Mouse (Mus musculus) midbrain, postnatal 0 days (tissue): ENCODE measurements around the gene Gm40460. TPM values are rescaled to one million over a fixed set of nuclear protein-coding genes. Genes with fewer than 3 reads are reported as not detected.
"Not testable (repeated sequence)": the region's sequence is repeated elsewhere in the genome, so short reads cannot be mapped to it uniquely, and the experiment has no call there.

Experiments
- ATAC-seq: fragments of 200-750 bp; cut with Nextera tagmentation; 2 replicates; pipeline ENCODE4 v1.8.0; 2017; ENCODE audit warnings: moderate number of reproducible peaks, mild to moderate bottlenecking, moderate TSS enrichment, moderate library complexity; ENCODE audit not compliant: low FRiP score
- DNase-seq: peaks from one replicate; pipeline ENCODE4 v3.0.0-alpha.2; 2015; ENCODE audit warnings: low spot score
- H3K27ac ChIP-seq: fragments of 300-500 bp; sonication (generic); 2 replicates; pipeline ENCODE4 v1.5.1; 2014; ENCODE audit warnings: low read depth, mild to moderate bottlenecking, low read length, mixed read lengths
- H3K27me3 ChIP-seq: fragments of 300-500 bp; sonication (generic); 2 replicates; pipeline ENCODE4 v1.6.1; 2014; ENCODE audit warnings: low read length, control low read depth, mixed read lengths; ENCODE audit not compliant: insufficient read depth
- H3K36me3 ChIP-seq: fragments of 300-500 bp; sonication (generic); 2 replicates; pipeline ENCODE4 v1.6.1; 2014; ENCODE audit warnings: low read length, control low read depth, mixed read lengths; ENCODE audit not compliant: insufficient read depth
- H3K4me1 ChIP-seq: fragments of 300-500 bp; sonication (generic); 2 replicates; pipeline ENCODE4 v1.6.1; 2014; ENCODE audit warnings: mild to moderate bottlenecking, control low read depth, antibody characterized with exemption, low read length, mixed read lengths; ENCODE audit not compliant: insufficient read depth
- H3K4me2 ChIP-seq: fragments of 300-500 bp; sonication (generic); 2 replicates; pipeline ENCODE4 v1.6.1; 2014; ENCODE audit warnings: low read depth, mild to moderate bottlenecking, low read length, mixed read lengths; ENCODE audit not compliant: poor library complexity, severe bottlenecking
- H3K4me3 ChIP-seq: fragments of 300-500 bp; sonication (generic); 2 replicates; pipeline ENCODE4 v1.5.1; 2014; ENCODE audit warnings: low read depth, mild to moderate bottlenecking, low read length, moderate library complexity
- H3K9ac ChIP-seq: fragments of 300-500 bp; sonication (generic); replicated peaks from 2 replicates; pipeline ENCODE4 v1.6.1; 2014; ENCODE audit warnings: mild to moderate bottlenecking, low read length, moderate library complexity, mixed read lengths; ENCODE audit not compliant: poor library complexity, severe bottlenecking
- H3K9me3 ChIP-seq: fragments of 300-500 bp; sonication (generic); 2 replicates; pipeline ENCODE4 v1.6.1; 2016; ENCODE audit warnings: low read length, control low read depth
- CTCF ChIP-seq: IDR thresholded peaks from 2 replicates; pipeline ENCODE4 v1.5.1; 2016; ENCODE audit warnings: antibody characterized with exemption, mild to moderate bottlenecking
- WGBS: fragments of 180-500 bp; shearing (Covaris S2); extraction: QIAGEN DNeasy Blood & Tissue Kit; methylation state at CpG from one replicate; pipeline ENCODE4 v1.1.7; 2014; 5-methylcytosine and 5-hydroxymethylcytosine counted together
- polyA plus RNA-seq: library from polyadenylated mRNA; unstranded; fragments of >200 nt; fragmentation: Nextera tagmentation; extraction: Ambion mirVana; gene quantifications from 2 replicates; pipeline ENCODE4 v1.2.1, GENCODE M21; 2015
- total RNA-seq: library from RNA; depleted of rRNA; stranded (reverse); fragments of >200 nt; gene quantifications from 2 replicates; pipeline ENCODE4 v1.2.3, GENCODE M21; 2014; rRNA removed

Gm40460 gene
- total RNA-seq = not detected in 2 replicates
- polyA plus RNA-seq = not detected in 2 replicates

GRCm38 (mm10) chr7:142240978-142241377 is at the start of gene Gm40460:
Gene Gm40460 (minus strand): TSS chr7:142241078.
- no peaks in the 10 kb centered on the region for H3K9me3 ChIP-seq
- WGBS = 58% methylated on average over 2 of the region's 2 CpGs
- no peak within 1 kb of the TSS for H3K4me3 ChIP-seq
- H3K9ac ChIP-seq = no peak within 1 kb of the TSS
- H3K4me2 ChIP-seq = no peak within 1 kb of the TSS
- no peaks in the 10 kb centered on the region for H3K4me1 ChIP-seq
- no peak for ATAC-seq
- H3K27me3 ChIP-seq = no peaks in the 10 kb centered on the region
- TF ChIP-seq CTCF = no peak
- DNase-seq = no peak
- no peaks in the 10 kb centered on the region for H3K36me3 ChIP-seq
- H3K27ac ChIP-seq = no peak within 1 kb of the TSS

GRCm38 (mm10) chr7:142285910-142286612 is 45.2 kb upstream of the Gm40460 start:
- not testable (repeated sequence) for H3K36me3 ChIP-seq

GRCm38 (mm10) chr7:142285130-142285835 is 44.4 kb upstream of the Gm40460 start:
- Histone ChIP-seq H3K4me1 (no peaks in the 10 kb centered on the region), H3K36me3 (no peaks in the 10 kb centered on the region), H3K27me3 (no peaks in the 10 kb centered on the region), H3K9ac (peak overlapping the region; percentile 25; the same call in 1 of the 2 replicates), H3K27ac (peak overlapping the region; percentile 64), H3K4me2 (peak overlapping the region; percentile 70), H3K4me3 (peak overlapping the region; percentile 56), H3K9me3 (no peaks in the 10 kb centered on the region)
- DNase-seq = peak; percentile 72
- 19% methylated on average over 23 of the region's 23 CpGs for WGBS
- TF ChIP-seq CTCF = peak; percentile 69
- peak; percentile 66; the same call in 1 of the 2 replicates for ATAC-seq

More at GRCm38 (mm10) chr7:142285910-142286612, 45.2 kb upstream of the Gm40460 start:
- not testable (repeated sequence) for H3K4me1 ChIP-seq, H3K4me3 ChIP-seq, DNase-seq, H3K27me3 ChIP-seq, ATAC-seq, H3K9ac ChIP-seq, H3K27ac ChIP-seq, H3K4me2 ChIP-seq, H3K9me3 ChIP-seq
- WGBS = 85% methylated on average over 9 of the region's 9 CpGs

- TF ChIP-seq CTCF = peak; percentile 90
- Histone ChIP-seq H3K36me3 (no peaks in the 10 kb centered on the region), H3K4me2 (peak overlapping the region; percentile 70), H3K27ac (peak overlapping the region; percentile 64), H3K9ac (peak overlapping the region; percentile 34), H3K9me3 (no peaks in the 10 kb centered on the region), H3K27me3 (no peaks in the 10 kb centered on the region), H3K4me3 (peak overlapping the region; percentile 56), H3K4me1 (no peaks in the 10 kb centered on the region)
- ATAC-seq (peak; percentile 83), DNase-seq (peak; percentile 98)
- under 1% methylated on average over 19 of the region's 19 CpGs for WGBS
Measured at GRCm38 (mm10) chr7:142284615-142285080, 43.8 kb upstream of the Gm40460 start.

- ATAC-seq (peak; percentile 62; the same call in 1 of the 2 replicates), DNase-seq (peak; percentile 63)
- Histone ChIP-seq H3K36me3 (no peaks in the 10 kb centered on the region), H3K9ac (peak overlapping the region; percentile 34), H3K4me1 (no peaks in the 10 kb centered on the region), H3K4me3 (peak overlapping the region; percentile 56), H3K4me2 (peak overlapping the region; percentile 70), H3K27me3 (no peaks in the 10 kb centered on the region), H3K27ac (no peak overlapping the region), H3K9me3 (no peaks in the 10 kb centered on the region)
- under 1% methylated on average over 38 of the region's 38 CpGs for WGBS
- TF ChIP-seq CTCF = peak; percentile 37
Measured at GRCm38 (mm10) chr7:142284023-142284591, 43.2 kb upstream of the Gm40460 start.

GRCm38 (mm10) chr7:142282847-142283246 is 42.0 kb upstream of the Gm40460 start:
- not testable (repeated sequence) for H3K4me2 ChIP-seq, ATAC-seq

More at GRCm38 (mm10) chr7:142282847-142283246, 42.0 kb upstream of the Gm40460 start:
- H3K27me3 ChIP-seq, H3K9ac ChIP-seq, H3K9me3 ChIP-seq, H3K27ac ChIP-seq, H3K4me1 ChIP-seq, DNase-seq, H3K36me3 ChIP-seq, H3K4me3 ChIP-seq: not testable (repeated sequence)
- 14% methylated on average over 2 of the region's 2 CpGs for WGBS
